Mouse (Mus musculus) heart, postnatal 0 days (tissue): Measurements from ENCODE around the gene Itpr1.

ENCODE experiments used
- CTCF ChIP-seq: IDR thresholded peaks from 2 replicates; pipeline ENCODE4 v1.5.1; 2016; ENCODE audit warnings: antibody characterized with exemption, control low read depth, low read depth
- EP300 ChIP-seq: IDR thresholded peaks from 2 replicates; pipeline ENCODE4 v1.6.1; 2016; ENCODE audit warnings: antibody characterized with exemption, low read depth

- TF ChIP-seq CTCF (no peak), EP300 (no peak)
Observed at GRCm38 (mm10) chr6:108236996-108237395, 24.1 kb downstream of the Itpr1 start.
